Mouse (Mus musculus) splenic B cell, adult 2 months (primary cell): ENCODE measurements around the gene Actr3b.
A peak's percentile ranks its signal among the peaks of the same experiment; 100 is the strongest.

ENCODE experiments used
- DNase-seq: peaks from one replicate; pipeline ENCODE4 v3.0.0-alpha.2; 2011; ENCODE audit warnings: low read depth, low spot score
- H3K27me3 ChIP-seq: 2 replicates; pipeline ENCODE4 v1.6.1; 2012; ENCODE audit warnings: mild to moderate bottlenecking, low read length, moderate library complexity, mixed read lengths; ENCODE audit not compliant: control insufficient read depth, poor library complexity, insufficient read depth, severe bottlenecking
- H3K36me3 ChIP-seq: 2 replicates; pipeline ENCODE4 v1.6.1; 2012; ENCODE audit warnings: mild to moderate bottlenecking, low read length, moderate library complexity, mixed read lengths; ENCODE audit not compliant: control insufficient read depth, poor library complexity, insufficient read depth, severe bottlenecking

The Actr3b gene

DNA sequence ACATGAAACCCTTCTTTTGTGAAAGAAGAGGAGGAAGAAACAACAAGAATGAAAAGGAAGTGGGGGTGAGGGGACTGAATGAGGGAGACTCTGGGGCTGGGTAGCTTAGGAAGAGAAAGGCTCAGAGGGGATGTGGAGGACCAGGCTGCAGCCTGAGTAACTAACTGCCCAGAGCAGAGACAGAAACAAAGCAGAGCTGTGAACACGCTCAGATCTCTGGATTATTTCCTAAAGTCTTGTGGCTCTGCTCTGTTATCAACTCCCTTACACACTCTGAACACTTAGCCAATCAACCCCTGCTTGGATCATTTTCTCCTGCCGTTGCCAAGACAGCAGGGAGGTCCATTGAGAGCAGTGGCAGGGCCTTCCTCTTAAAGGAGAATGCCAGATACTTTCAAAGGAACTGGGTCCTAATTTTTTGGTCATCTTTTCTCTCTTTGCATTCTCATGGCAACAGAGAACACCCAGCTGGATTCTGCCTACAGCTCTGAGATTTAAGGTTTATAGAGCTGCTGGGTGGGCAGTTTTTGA lies 5.5 kb upstream of the Actr3b start:
- Histone ChIP-seq H3K36me3 (no peaks in the 10 kb centered on the region), H3K27me3 (no peaks in the 10 kb centered on the region)
- no peak for DNase-seq

- H3K27me3 ChIP-seq: no peaks in the 10 kb centered on the region
- no peaks in the 10 kb centered on the region for H3K36me3 ChIP-seq
- peak; percentile 67 for DNase-seq
Measured at GRCm38 (mm10) chr5:25760410-25760832, 624 bp downstream of the Actr3b start.

- H3K36me3 ChIP-seq: no peaks in the 10 kb centered on the region
- no peak for DNase-seq
Measured at GRCm38 (mm10) chr5:25760871-25761270, 1.1 kb downstream of the Actr3b start.

GRCm38 (mm10) chr5:25761850-25762249 lies 2.1 kb downstream of the Actr3b start:
- no peaks in the 10 kb centered on the region for H3K36me3 ChIP-seq
- DNase-seq: peak; percentile 51
- H3K27me3 ChIP-seq: no peaks in the 10 kb centered on the region

More at GRCm38 (mm10) chr5:25760871-25761270, 1.1 kb downstream of the Actr3b start:
- no peaks in the 10 kb centered on the region for H3K27me3 ChIP-seq

GRCm38 (mm10) chr5:25769006-25769405 lies 9.2 kb downstream of the Actr3b start:
- Histone ChIP-seq H3K27me3 (no peaks in the 10 kb centered on the region), H3K36me3 (no peaks in the 10 kb centered on the region)
- DNase-seq: no peak

- H3K36me3 ChIP-seq: no peaks in the 10 kb centered on the region
- no peak for DNase-seq
- H3K27me3 ChIP-seq: no peaks in the 10 kb centered on the region
Measured at GRCm38 (mm10) chr5:25769406-25769805, 9.6 kb downstream of the Actr3b start.

DNA sequence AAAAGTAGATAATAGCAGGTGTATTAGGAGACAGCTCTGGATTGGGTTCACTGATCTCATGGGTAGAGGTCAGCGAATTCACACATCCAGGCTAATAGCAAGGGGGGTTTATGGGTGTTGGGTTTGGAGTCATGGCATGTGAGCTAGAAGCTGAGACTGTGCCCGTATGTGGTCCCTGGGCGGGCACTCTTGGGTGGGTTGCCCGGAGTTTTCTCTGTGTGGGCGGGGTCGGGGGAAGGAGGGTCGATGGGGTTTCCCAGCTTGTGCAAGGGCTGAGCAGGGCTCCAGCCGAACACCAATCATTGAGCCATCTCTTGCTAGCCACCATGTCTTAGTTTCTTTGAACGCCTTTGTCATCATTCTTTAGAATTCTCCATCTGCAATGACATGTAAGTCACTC lies 12.7 kb downstream of the Actr3b start:
- no peak for DNase-seq
- Histone ChIP-seq H3K36me3 (no peaks in the 10 kb centered on the region), H3K27me3 (no peaks in the 10 kb centered on the region)

GRCm38 (mm10) chr5:25773921-25774790 lies 14.4 kb downstream of the Actr3b start:
- no peaks in the 10 kb centered on the region for H3K36me3 ChIP-seq
- DNase-seq: peak; percentile 5
- no peaks in the 10 kb centered on the region for H3K27me3 ChIP-seq

GRCm38 (mm10) chr5:25791570-25791969 lies 31.8 kb downstream of the Actr3b start:
- Histone ChIP-seq H3K36me3 (no peaks in the 10 kb centered on the region), H3K27me3 (no peaks in the 10 kb centered on the region)
- DNase-seq: no peak

DNA sequence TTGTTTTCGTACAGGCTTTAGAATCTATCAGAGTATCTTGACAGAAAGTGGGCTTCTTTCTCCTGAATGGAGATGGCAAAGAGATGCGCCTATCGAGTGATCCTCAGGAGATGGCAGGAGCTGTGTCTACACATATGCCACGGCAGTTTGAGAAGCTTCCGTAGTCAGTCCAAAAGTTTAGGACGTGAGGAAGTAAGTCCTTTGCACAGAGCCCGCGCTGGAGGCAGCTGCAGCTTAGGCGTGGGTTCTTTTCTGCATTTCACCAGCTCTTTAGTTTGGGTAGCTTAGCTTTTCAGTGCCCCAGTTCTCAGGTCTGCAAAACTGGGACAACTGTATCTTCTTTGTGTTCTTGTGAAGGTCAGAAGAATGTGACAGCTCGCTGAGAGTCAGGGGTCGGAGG lies 38.0 kb downstream of the Actr3b start:
- H3K36me3 ChIP-seq: no peaks in the 10 kb centered on the region
- DNase-seq: no peak
- H3K27me3 ChIP-seq: no peaks in the 10 kb centered on the region

DNA sequence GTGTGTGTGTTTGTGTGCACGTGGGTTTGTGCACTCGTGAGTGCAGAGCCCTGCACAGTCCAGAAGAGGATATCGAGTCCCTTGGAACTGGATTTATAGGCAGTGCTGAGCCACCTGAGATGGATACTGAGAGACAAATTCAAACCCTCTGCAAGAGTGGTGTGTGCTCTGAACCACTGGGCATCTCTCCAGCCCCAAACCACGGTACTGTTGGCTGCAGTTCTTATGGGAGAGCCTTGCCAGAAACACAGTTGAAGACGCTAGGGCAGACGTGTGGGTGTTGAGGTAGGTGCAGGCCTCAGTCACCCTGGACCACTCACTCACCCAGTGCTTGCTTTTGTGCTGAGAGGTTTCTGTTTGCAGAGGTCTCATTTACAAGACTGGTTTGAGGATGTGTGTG lies 41.1 kb downstream of the Actr3b start:
- DNase-seq: no peak
- H3K27me3 ChIP-seq: no peaks in the 10 kb centered on the region
- H3K36me3 ChIP-seq: no peaks in the 10 kb centered on the region

- Histone ChIP-seq H3K27me3 (no peaks in the 10 kb centered on the region), H3K36me3 (no peaks in the 10 kb centered on the region)
- no peak for DNase-seq
Measured at GRCm38 (mm10) chr5:25801744-25802143, 41.9 kb downstream of the Actr3b start.

GRCm38 (mm10) chr5:25804569-25804968 lies 44.8 kb downstream of the Actr3b start:
- Histone ChIP-seq H3K27me3 (no peaks in the 10 kb centered on the region), H3K36me3 (no peaks in the 10 kb centered on the region)
- DNase-seq: no peak

DNA sequence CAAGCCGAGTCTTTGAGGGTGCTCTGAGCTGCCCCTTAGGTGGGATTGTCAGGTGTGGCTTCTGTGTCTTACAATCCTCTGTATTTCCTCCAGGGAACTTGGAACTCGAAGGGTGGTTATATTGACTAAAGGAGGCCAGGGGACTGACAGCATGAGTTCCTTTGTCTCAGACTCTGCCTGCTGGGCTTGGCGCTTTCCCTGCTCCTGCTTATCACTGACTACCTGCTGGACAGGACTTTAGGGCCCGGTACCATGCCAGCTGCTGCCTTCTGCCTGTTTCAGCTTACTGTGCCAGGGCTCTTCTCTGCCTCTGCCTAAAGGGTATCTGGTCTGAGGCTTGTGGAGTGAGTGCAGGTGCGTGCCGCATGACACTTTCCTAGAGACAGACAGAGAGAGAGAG lies 53.1 kb downstream of the Actr3b start:
- H3K36me3 ChIP-seq: no peaks in the 10 kb centered on the region
- no peak for DNase-seq

DNA sequence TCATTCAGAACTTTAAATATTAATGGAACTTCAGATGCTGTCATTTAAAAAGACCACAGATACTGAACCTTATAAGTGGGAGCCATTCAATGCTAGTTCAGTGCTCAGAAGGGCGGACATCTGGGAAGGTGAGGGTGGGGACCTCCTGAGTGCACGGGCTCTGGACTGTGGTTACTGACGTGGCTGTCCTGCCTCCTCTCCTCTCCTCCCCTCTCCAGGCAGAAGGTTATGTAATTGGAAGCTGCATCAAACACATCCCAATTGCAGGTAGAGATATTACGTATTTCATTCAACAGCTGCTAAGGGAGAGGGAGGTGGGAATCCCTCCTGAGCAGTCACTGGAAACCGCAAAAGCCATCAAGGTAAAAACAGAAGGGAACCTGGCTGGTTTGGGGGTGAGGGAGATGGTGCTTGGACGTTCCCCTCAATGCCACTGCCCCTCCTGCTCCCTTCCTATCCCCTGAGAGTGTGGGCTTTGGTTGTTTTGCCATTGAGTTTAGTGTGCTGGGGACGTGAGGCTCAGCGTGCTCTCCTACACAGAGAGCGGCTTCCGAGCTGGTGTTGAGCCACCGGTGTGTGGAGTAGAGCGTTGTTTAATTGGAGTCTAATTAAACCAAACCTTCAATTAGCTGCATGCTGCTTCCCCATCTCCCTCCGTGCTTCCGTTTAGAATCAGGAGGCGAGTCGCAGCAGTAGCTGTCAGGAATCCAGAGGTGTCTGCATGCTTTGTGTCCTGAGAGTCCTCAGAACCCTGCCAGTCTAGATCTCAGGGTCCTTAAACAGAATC lies 69.7 kb downstream of the Actr3b start:
- no peaks in the 10 kb centered on the region for H3K36me3 ChIP-seq
- H3K27me3 ChIP-seq: no peaks in the 10 kb centered on the region
- DNase-seq: no peak

More for the DNA sequence above, 53.1 kb downstream of the Actr3b start:
- H3K27me3 ChIP-seq: no peaks in the 10 kb centered on the region
